Mouse (Mus musculus) hindbrain, embryonic 10.5 days (tissue): Measurements from ENCODE around the gene Txk. TPM values are rescaled to one million over a fixed set of nuclear protein-coding genes. Genes with fewer than 3 reads are reported as not detected.

ENCODE experiments used
- polyA plus RNA-seq: library from polyadenylated mRNA; unstranded; fragments of >200 nt; fragmentation: Nextera tagmentation; extraction: Ambion mirVana; gene quantifications from 2 replicates; pipeline ENCODE4 v1.2.1, GENCODE M21; 2016

Gene Txk
- polyA plus RNA-seq, 1 experiment from 2014 or later, result not detected

Other genes starting within 250 kb of the Txk start
- gene Corin, start 248.3 kb downstream of the Txk start, polyA plus RNA-seq, result 5.8 and 7.8 TPM in 2 replicates
- 14.9 and 18.1 TPM in 2 replicates for gene Nfxl1, start 193.1 kb downstream of the Txk start, polyA plus RNA-seq
- gene Zar1, start 171.5 kb downstream of the Txk start, polyA plus RNA-seq, result 0.40 and 1.8 TPM in 2 replicates
- 3.2 and 7.0 TPM in 2 replicates for gene Gm5868, start 165.2 kb downstream of the Txk start, polyA plus RNA-seq
- gene Cnga1, start 108.5 kb downstream of the Txk start, polyA plus RNA-seq, result not detected in 2 replicates
- 0.44 TPM in 1 of 2 replicates, not detected in the other for gene Nipal1, start 105.0 kb downstream of the Txk start, polyA plus RNA-seq
- gene Tec, start 115.7 kb upstream of the Txk start, polyA plus RNA-seq, result 3.6 and 4.3 TPM in 2 replicates
- gene Slain2, start 161.5 kb upstream of the Txk start, polyA plus RNA-seq, result 15.2 and 16.8 TPM in 2 replicates
- gene Gm10135, start 221.9 kb upstream of the Txk start, polyA plus RNA-seq, result not detected in 2 replicates